10 mouse cellular contexts compared by ENCODE assay signal in genomic region chr10:58713855-58714788, GRCm38 (mm10). TPM values are rescaled to one million over a fixed set of nuclear protein-coding genes. Genes with fewer than 3 reads are reported as not detected.
DNase-seq lines count a peak whose midpoint lies in the region; ATAC-seq and TF ChIP-seq lines count a peak whose summit lies in the region.
"Had no signal": no experiment of that assay in that cellular context is flagged by ENCODE, and none has a peak within 500 bp of the region (broad histone marks: within the 10 kb centered on the region; RNA-seq: fewer than 3 reads in every experiment).

No protein-coding gene starts in this region.

- WGBS in heart, embryonic 10.5 days, result 31% methylated on average over 24 of the region's 24 CpGs
- 22% methylated on average over 24 of the region's 24 CpGs for WGBS in heart, embryonic 15.5 days
- WGBS in limb, embryonic 13.5 days, result 28% methylated on average over 24 of the region's 24 CpGs
- WGBS in neural tube, embryonic 15.5 days, result 34% methylated on average over 24 of the region's 24 CpGs

- peak overlapping the region; percentile 43 for H3K4me3 ChIP-seq in heart, embryonic 10.5 days
- peak overlapping the region; percentile 26 for H3K4me3 ChIP-seq in bone marrow macrophage, adult 2 months (ENCODE audit: insufficient read depth, low read length)
- peak overlapping the region; percentile 20 for H3K4me3 ChIP-seq in heart, embryonic 15.5 days
- peak overlapping the region; percentile 31 for H3K4me3 ChIP-seq in limb, embryonic 13.5 days
- H3K4me3 ChIP-seq in neural tube, embryonic 15.5 days (replicated peaks), result peak overlapping the region; percentile 22

- H3K27ac ChIP-seq in heart, embryonic 10.5 days, result peak overlapping the region; percentile 72
- no peak overlapping the region for H3K27ac ChIP-seq in bone marrow macrophage, adult 2 months (ENCODE audit: insufficient read depth, low read depth, low read length)
- H3K27ac ChIP-seq in heart, embryonic 15.5 days, result no peak overlapping the region
- H3K27ac ChIP-seq in limb, embryonic 13.5 days, result no peak overlapping the region
- H3K27ac ChIP-seq in neural tube, embryonic 15.5 days (replicated peaks), result no peak overlapping the region

- no peak overlapping the region for H3K9ac ChIP-seq in heart, embryonic 15.5 days
- 0 out of 2 replicates have a peak overlapping the region, but pooled peaks have one; percentile 31 for H3K9ac ChIP-seq in limb, embryonic 13.5 days
- H3K9ac ChIP-seq in neural tube, embryonic 15.5 days (replicated peaks), result no peak overlapping the region

- peak overlapping the region; percentile 45 for H3K4me2 ChIP-seq in heart, embryonic 15.5 days
- H3K4me2 ChIP-seq in limb, embryonic 13.5 days (replicated peaks), result peak overlapping the region; percentile 59
- H3K4me2 ChIP-seq in neural tube, embryonic 15.5 days, result peak overlapping the region; percentile 48

- no peak for DNase-seq in heart, embryonic 10.5 days (ENCODE audit: low spot score)
- DNase-seq in heart, adult 9 months (ENCODE audit: low spot score in 2 of 2), result no peak
- no peak for DNase-seq in right cerebral cortex, postnatal 36 days (ENCODE audit: low spot score in 2 of 2)
- no peak for DNase-seq in layer of hippocampus, postnatal 25 days (ENCODE audit: extremely low spot score in 1 of 2, low spot score in 1 of 2)

- H3K27me3 ChIP-seq in heart, embryonic 10.5 days (ENCODE audit: insufficient read depth, poor library complexity, severe bottlenecking), result no peaks in the 10 kb centered on the region
- H3K27me3 ChIP-seq in heart, embryonic 15.5 days, result no peaks in the 10 kb centered on the region
- H3K27me3 ChIP-seq in limb, embryonic 13.5 days, result no peaks in the 10 kb centered on the region
- no peaks in the 10 kb centered on the region for H3K27me3 ChIP-seq in neural tube, embryonic 15.5 days (replicated peaks)

- no peak for TF ChIP-seq CTCF in bone marrow macrophage, adult 2 months (IDR thresholded peaks at IDR 0.05; ENCODE audit: low read depth, low read length)

- H3K4me1 ChIP-seq in heart, embryonic 10.5 days, result peaks cover 9% of the 10 kb centered on the region
- H3K4me1 ChIP-seq in bone marrow macrophage, adult 2 months (ENCODE audit: control insufficient read depth, insufficient read depth, low read length), result no peaks in the 10 kb centered on the region
- H3K4me1 ChIP-seq in heart, embryonic 15.5 days (replicated peaks), result 0 out of 2 replicates have a peak, but pooled peaks cover 2% of the 10 kb centered on the region
- 0 out of 2 replicates have a peak, but pooled peaks cover 13% of the 10 kb centered on the region for H3K4me1 ChIP-seq in limb, embryonic 13.5 days
- peaks cover 14% of the 10 kb centered on the region for H3K4me1 ChIP-seq in neural tube, embryonic 15.5 days

- H3K36me3 ChIP-seq in heart, embryonic 10.5 days, result no peaks in the 10 kb centered on the region
- H3K36me3 ChIP-seq in heart, embryonic 15.5 days, result no peaks in the 10 kb centered on the region
- H3K36me3 ChIP-seq in limb, embryonic 13.5 days, result no peaks in the 10 kb centered on the region
- H3K36me3 ChIP-seq in neural tube, embryonic 15.5 days, result no peaks in the 10 kb centered on the region

- H3K9me3 ChIP-seq in heart, embryonic 10.5 days, result no peaks in the 10 kb centered on the region
- no peaks in the 10 kb centered on the region for H3K9me3 ChIP-seq in heart, embryonic 15.5 days (replicated peaks)
- no peaks in the 10 kb centered on the region for H3K9me3 ChIP-seq in limb, embryonic 13.5 days
- no peaks in the 10 kb centered on the region for H3K9me3 ChIP-seq in neural tube, embryonic 15.5 days (replicated peaks)

- no peak for TF ChIP-seq POLR2A in bone marrow macrophage, adult 2 months (IDR thresholded peaks at IDR 0.05; ENCODE audit: borderline replicate concordance, low read depth, low read length)

- no peak for ATAC-seq in heart, embryonic 15.5 days (replicated peaks; ENCODE audit: insufficient number of reproducible peaks, insufficient read depth, low FRiP score, low read depth)
- no peak for ATAC-seq in limb, embryonic 13.5 days (ENCODE audit: low FRiP score, low read depth)
- no peak; the same call in 1 of the 2 replicates for ATAC-seq in neural tube, embryonic 15.5 days (ENCODE audit: low FRiP score)

RNA-seq across cellular contexts. Expression of gene Gm17542, which starts 3.9 kb away (rescaled TPM):
- not detected in 2 replicates for polyA plus RNA-seq in heart, embryonic 10.5 days (2016; fragmentation: Nextera tagmentation; extraction: Ambion mirVana)
- not detected in 2 replicates for polyA plus RNA-seq in bone marrow macrophage, adult 2 months (2012; ENCODE audit: insufficient read depth, insufficient read length, missing spikeins)
- not detected in 2 replicates for polyA plus RNA-seq in heart, embryonic 15.5 days (2015; fragmentation: Nextera tagmentation; extraction: Ambion mirVana)
- polyA plus RNA-seq in limb, embryonic 13.5 days (2015; fragmentation: Nextera tagmentation; extraction: Ambion mirVana), result not detected in 2 replicates
- polyA plus RNA-seq in neural tube, embryonic 15.5 days (2015; fragmentation: Nextera tagmentation; extraction: Ambion mirVana), result not detected in 2 replicates
- not detected for total RNA-seq in layer of hippocampus, postnatal 25 days (2021)
- total RNA-seq: layer of hippocampus, postnatal 36 days; MEL had no signal

RNA-seq across cellular contexts. Expression of gene Edar, which starts 38.7 kb away (rescaled TPM):
- 0.09 TPM in 1 of 2 replicates, not detected in the other for polyA plus RNA-seq in heart, embryonic 10.5 days (2016; fragmentation: Nextera tagmentation; extraction: Ambion mirVana)
- polyA plus RNA-seq in bone marrow macrophage, adult 2 months (2012; ENCODE audit: insufficient read depth, insufficient read length, missing spikeins), result not detected in 2 replicates
- 0.09 and 0.37 TPM in 2 replicates for polyA plus RNA-seq in heart, embryonic 15.5 days (2015; fragmentation: Nextera tagmentation; extraction: Ambion mirVana)
- polyA plus RNA-seq in limb, embryonic 13.5 days (2015; fragmentation: Nextera tagmentation; extraction: Ambion mirVana), result 1.4 and 1.7 TPM in 2 replicates
- polyA plus RNA-seq in neural tube, embryonic 15.5 days (2015; fragmentation: Nextera tagmentation; extraction: Ambion mirVana), result 0.06 and 0.28 TPM in 2 replicates
- total RNA-seq in layer of hippocampus, postnatal 25 days (2021), result under 1 TPM; 0.21 to 0.25 TPM
- total RNA-seq: MEL had no signal
